Mouse (Mus musculus) heart, embryonic 12.5 days (tissue): ENCODE results near the gene Rad9a. TPM values are rescaled to one million over a fixed set of nuclear protein-coding genes. Genes with fewer than 3 reads are reported as not detected.

Experiments used
- ATAC-seq: fragments of 200-750 bp; cut with Nextera tagmentation; 2 replicates; pipeline ENCODE4 v1.8.0; 2017; ENCODE audit warnings: moderate TSS enrichment, moderate library complexity; ENCODE audit not compliant: insufficient number of reproducible peaks, low FRiP score
- H3K27ac ChIP-seq: fragments of 300-500 bp; sonication (generic); 2 replicates; pipeline ENCODE4 v1.5.1; 2016; ENCODE audit warnings: mild to moderate bottlenecking, moderate library complexity; ENCODE audit not compliant: poor library complexity, severe bottlenecking
- H3K27me3 ChIP-seq: fragments of 300-500 bp; sonication (generic); replicated peaks from 2 replicates; pipeline ENCODE4 v1.6.1; 2016; ENCODE audit warnings: mild to moderate bottlenecking, moderate library complexity
- H3K36me3 ChIP-seq: fragments of 300-500 bp; sonication (generic); 2 replicates; pipeline ENCODE4 v1.6.1; 2016; ENCODE audit warnings: mild to moderate bottlenecking, moderate library complexity
- H3K4me1 ChIP-seq: fragments of 300-500 bp; sonication (generic); replicated peaks from 2 replicates; pipeline ENCODE4 v1.6.1; 2016; ENCODE audit warnings: mild to moderate bottlenecking
- H3K4me2 ChIP-seq: fragments of 300-500 bp; sonication (generic); 2 replicates; pipeline ENCODE4 v1.6.1; 2016; ENCODE audit warnings: mild to moderate bottlenecking, moderate library complexity
- H3K4me3 ChIP-seq: fragments of 300-500 bp; sonication (generic); 2 replicates; pipeline ENCODE4 v1.5.1; 2016; ENCODE audit warnings: mild to moderate bottlenecking
- H3K9ac ChIP-seq: fragments of 300-500 bp; sonication (generic); 2 replicates; pipeline ENCODE4 v1.6.1; 2016; ENCODE audit warnings: mild to moderate bottlenecking, moderate library complexity
- H3K9me3 ChIP-seq: fragments of 300-500 bp; sonication (generic); replicated peaks from 2 replicates; pipeline ENCODE4 v1.6.1; 2016; ENCODE audit warnings: mild to moderate bottlenecking, moderate library complexity
- WGBS: fragments of 180-500 bp; shearing (Covaris S2); methylation state at CpG from one replicate; pipeline ENCODE4 v1.1.7; 2016; 5-methylcytosine and 5-hydroxymethylcytosine counted together
- polyA plus RNA-seq: library from polyadenylated mRNA; unstranded; fragments of >200 nt; fragmentation: Nextera tagmentation; extraction: Ambion mirVana; gene quantifications from 2 replicates; pipeline ENCODE4 v1.2.1, GENCODE M21; 2016

Gene Rad9a
- polyA plus RNA-seq, 1 experiment from 2014 or later, result 22.6 TPM

DNA sequence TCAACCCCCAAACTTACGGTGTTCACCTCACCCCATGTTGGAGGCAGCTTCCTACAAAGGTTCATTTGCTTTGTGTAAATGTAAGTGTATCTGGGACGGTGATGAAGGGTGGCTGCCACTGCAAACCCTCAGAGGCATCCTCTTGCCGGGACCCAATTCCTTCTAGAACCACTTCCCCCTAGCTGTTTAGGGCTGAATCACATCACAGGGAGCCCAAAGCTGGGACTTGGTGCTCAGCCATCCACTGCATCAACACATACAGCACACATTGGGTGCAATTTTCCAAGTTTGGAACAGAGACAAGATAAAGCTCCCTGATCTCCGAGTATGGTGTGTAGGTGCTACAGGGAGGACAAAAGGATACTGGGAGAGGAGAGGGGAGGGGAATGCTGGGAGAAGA lies 3.4 kb upstream of the Rad9a start:
- WGBS, result 46% methylated on average over 4 of the region's 4 CpGs
- no peak for ATAC-seq

DNA sequence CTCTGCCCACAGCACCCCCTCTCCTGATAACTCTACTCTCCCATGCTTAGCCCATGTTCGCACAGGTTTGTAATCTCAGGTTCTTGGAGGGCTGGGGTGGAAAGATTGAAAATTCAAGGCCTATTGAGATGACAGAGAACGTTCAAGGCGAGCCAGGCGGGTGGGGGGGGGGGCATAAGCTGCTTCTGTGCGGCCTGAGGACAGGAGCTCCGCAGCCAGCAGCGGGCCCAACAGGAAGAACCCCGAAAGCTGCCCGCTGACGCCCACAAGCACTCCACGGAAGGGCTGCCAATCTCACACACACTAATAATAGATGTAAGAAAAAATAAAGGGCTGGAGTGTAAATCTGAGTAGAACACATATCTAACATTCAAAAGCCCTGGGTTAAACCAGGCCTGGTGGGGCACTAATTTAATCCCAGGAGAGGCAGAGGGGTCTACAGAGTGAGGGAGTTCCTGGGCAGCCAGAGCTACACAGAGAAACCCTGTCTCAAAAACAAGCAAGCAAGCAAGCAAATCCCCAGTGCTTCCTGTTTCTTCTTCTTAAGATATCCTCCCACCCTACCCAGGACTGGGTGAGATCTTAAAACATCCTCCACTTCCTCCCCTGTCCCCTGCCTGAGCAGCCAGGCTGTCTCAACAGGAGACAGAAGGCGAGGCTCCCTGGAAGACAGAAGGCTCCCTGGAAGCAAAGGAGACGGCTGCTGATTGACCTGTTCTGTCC lies 2.3 kb upstream of the Rad9a start:
- Histone ChIP-seq H3K4me1 (peaks cover 28% of the 10 kb centered on the region), H3K9me3 (no peaks in the 10 kb centered on the region), H3K4me3 (no peak overlapping the region), H3K9ac (no peak overlapping the region), H3K36me3 (peaks cover 17% of the 10 kb centered on the region), H3K27ac (no peak overlapping the region; the same call in 1 of the 2 replicates), H3K4me2 (no peak overlapping the region), H3K27me3 (peaks cover 17% of the 10 kb centered on the region)
- WGBS, result 53% methylated on average over 13 of the region's 13 CpGs
- no peak for ATAC-seq

More for the DNA sequence above, 3.4 kb upstream of the Rad9a start:
- Histone ChIP-seq H3K4me2 (no peak overlapping the region), H3K36me3 (peaks cover 7% of the 10 kb centered on the region), H3K4me1 (peaks cover 26% of the 10 kb centered on the region), H3K27me3 (peaks cover 23% of the 10 kb centered on the region), H3K4me3 (no peak overlapping the region), H3K9me3 (no peaks in the 10 kb centered on the region), H3K27ac (no peak overlapping the region), H3K9ac (no peak overlapping the region)

DNA sequence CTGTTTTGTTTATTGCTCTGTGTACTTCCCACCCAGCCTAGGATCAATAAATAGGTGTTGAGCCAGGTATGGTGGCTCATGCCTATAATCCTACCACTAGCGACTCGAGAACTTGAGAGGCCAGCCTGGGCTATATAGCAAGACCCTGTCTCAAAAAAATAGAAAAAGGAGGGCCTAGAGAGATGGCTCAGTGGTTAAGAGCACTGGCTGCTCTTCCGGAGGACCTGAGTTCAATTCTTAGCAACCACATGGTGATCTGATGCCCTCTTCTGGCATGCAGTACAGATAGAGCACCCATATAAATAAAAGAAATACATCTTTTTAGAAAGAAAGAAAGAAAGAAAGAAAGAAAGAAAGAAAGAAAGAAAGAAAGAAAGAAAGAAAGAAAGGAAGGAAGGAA lies 1.7 kb upstream of the Rad9a start:
- ATAC-seq, result no peak
- H3K9me3 ChIP-seq, result no peaks in the 10 kb centered on the region
- H3K4me3 ChIP-seq, result no peak overlapping the region
- H3K9ac ChIP-seq, result no peak overlapping the region
- H3K27me3 ChIP-seq, result peaks cover 16% of the 10 kb centered on the region
- H3K27ac ChIP-seq, result no peak overlapping the region
- H3K4me2 ChIP-seq, result no peak overlapping the region
- WGBS, result 71% methylated on average over 3 of the region's 3 CpGs
- peaks cover 23% of the 10 kb centered on the region for H3K36me3 ChIP-seq
- peaks cover 28% of the 10 kb centered on the region for H3K4me1 ChIP-seq

DNA sequence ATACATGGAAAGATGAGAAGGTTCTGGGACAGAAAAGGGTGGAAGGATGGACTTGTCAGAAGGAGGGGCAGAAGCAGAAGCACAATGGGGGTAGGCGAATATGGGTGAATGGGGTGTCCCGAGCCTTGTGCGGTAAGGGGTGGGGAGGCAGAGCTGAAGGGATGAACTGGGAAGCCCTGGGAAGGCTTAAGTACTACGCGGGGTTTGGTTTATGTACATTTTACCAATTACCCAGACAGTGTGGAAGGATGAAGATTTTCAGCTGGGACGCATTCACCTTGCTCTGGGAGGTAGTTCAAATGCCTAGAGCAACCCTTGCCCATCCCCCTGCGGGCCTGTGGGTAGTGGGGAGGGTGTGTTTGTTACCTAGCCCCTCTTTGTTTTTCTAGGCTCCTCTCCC lies 687 bp upstream of the Rad9a start:
- WGBS, result 28% methylated on average over 7 of the region's 7 CpGs
- ATAC-seq, result no peak
- Histone ChIP-seq H3K4me1 (peaks cover 28% of the 10 kb centered on the region), H3K27me3 (peaks cover 16% of the 10 kb centered on the region), H3K4me2 (peak overlapping the region; percentile 81), H3K36me3 (peaks cover 32% of the 10 kb centered on the region), H3K4me3 (peak overlapping the region; percentile 83), H3K9me3 (no peaks in the 10 kb centered on the region), H3K9ac (peak overlapping the region; percentile 70), H3K27ac (no peak overlapping the region)

DNA sequence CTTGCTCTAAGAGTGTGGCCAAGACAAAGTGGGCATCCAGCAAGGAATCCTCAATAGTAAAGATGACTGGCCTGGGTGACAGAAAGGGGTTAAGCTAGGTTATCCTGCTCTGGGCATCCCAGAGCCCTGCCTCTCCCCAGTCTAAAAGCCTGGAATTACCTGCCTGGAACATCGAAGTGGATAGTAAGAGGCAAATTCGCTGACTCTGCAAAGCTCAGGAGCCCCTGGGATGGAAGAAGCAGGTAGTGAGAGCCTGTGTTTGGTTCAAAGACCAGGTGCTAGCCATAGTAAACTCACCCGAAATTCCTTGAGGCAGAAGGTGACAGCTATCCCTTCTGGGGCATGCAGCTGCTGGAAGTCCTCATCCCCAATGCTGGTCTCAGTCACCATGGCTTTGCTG lies 4.3 kb downstream of the Rad9a start:
- Histone ChIP-seq H3K27ac (no peak overlapping the region), H3K4me1 (peaks cover 49% of the 10 kb centered on the region), H3K9me3 (no peaks in the 10 kb centered on the region), H3K36me3 (peaks cover 73% of the 10 kb centered on the region), H3K27me3 (no peaks in the 10 kb centered on the region), H3K4me2 (no peak overlapping the region), H3K9ac (no peak overlapping the region), H3K4me3 (no peak overlapping the region)
- 62% methylated on average over 3 of the region's 3 CpGs for WGBS
- ATAC-seq, result no peak

DNA sequence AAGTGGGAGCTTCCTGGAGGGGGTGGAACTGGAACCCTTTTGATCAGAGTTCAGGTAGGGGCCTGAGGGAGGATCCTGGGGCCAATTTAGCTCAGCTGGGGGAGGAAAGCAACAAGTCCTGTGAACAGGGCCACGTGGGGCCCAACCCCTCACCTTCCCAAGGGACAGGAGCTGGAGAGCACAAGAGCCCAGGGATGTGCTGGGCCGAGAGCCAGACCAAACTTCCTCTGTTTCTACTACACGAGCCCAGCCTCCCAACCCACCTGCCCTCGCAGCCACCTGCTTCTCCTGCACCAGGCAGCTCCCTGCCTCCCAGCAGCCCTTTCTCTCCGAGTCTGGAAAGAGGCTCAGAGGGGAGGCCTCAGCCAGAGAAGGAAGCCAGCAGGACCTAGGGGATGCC lies 4.9 kb downstream of the Rad9a start:
- peaks cover 73% of the 10 kb centered on the region for H3K36me3 ChIP-seq
- WGBS, result 37% methylated on average over 5 of the region's 5 CpGs

DNA sequence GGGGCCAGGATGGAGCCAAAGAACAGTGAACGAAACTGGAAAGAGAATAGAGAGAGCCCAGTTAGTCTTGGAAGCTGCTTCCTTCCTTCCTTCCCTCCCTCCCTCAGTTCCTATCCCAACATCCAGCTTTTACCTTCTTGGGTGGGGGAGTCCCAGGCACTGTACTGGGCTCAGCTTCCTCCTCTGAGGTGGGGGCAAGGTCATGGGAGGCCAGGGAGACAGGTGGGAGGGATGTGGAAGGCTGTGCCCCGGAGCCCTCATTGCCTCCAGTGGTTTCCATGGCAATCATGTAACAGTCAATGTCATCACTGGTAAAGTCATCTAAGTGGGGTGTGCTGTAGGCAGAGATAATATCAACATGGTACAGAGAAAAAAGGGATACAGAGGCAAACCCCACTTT lies 5.4 kb downstream of the Rad9a start:
- Histone ChIP-seq H3K27me3 (no peaks in the 10 kb centered on the region), H3K9me3 (no peaks in the 10 kb centered on the region), H3K9ac (no peak overlapping the region), H3K4me1 (peaks cover 50% of the 10 kb centered on the region), H3K4me3 (no peak overlapping the region), H3K27ac (no peak overlapping the region), H3K4me2 (no peak overlapping the region), H3K36me3 (peaks cover 73% of the 10 kb centered on the region)
- ATAC-seq, result no peak
- 60% methylated on average over 2 of the region's 2 CpGs for WGBS

More for the DNA sequence above, 4.9 kb downstream of the Rad9a start:
- Histone ChIP-seq H3K27me3 (no peaks in the 10 kb centered on the region), H3K9me3 (no peaks in the 10 kb centered on the region), H3K9ac (peak overlapping the region; percentile 42; the same call in 1 of the 2 replicates), H3K4me2 (no peak overlapping the region), H3K4me1 (peaks cover 45% of the 10 kb centered on the region), H3K27ac (no peak overlapping the region), H3K4me3 (no peak overlapping the region)
- ATAC-seq, result no peak

DNA sequence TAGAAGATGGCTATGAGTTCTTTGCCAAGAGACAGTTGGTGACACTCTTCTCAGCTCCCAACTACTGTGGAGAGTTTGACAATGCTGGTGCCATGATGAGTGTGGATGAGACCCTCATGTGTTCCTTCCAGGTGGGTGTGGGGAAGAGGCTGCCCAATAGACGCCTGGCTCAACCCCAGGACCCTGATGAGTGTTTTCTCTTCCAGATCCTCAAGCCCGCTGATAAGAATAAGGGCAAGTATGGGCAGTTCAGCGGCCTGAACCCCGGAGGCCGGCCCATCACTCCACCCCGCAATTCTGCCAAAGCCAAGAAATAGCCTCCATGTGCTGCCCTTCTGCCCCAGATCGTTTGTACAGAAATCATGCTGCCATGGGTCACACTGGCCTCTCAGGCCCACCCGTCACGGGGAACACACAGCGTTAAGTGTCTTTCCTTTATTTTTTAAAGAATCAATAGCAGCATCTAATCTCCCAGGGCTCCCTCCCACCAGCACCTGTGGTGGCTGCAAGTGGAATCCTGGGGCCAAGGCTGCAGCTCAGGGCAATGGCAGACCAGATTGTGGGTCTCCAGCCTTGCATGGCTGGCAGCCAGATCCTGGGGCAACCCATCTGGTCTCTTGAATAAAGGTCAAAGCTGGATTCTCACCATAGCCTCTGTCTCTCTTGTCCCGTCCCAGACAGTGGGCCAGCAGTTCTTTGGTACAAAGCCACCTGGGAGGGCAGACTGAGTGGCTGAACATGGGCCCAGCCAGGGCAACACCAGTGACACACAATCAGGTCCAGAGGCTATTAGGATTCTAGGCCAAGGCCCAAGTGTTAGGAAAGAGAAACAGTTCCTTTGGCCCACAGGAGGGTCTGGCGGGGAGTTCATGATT lies 6.4 kb downstream of the Rad9a start:
- Histone ChIP-seq H3K36me3 (peaks cover 67% of the 10 kb centered on the region), H3K4me1 (peaks cover 45% of the 10 kb centered on the region)
- 71% methylated on average over 12 of the region's 12 CpGs for WGBS

DNA sequence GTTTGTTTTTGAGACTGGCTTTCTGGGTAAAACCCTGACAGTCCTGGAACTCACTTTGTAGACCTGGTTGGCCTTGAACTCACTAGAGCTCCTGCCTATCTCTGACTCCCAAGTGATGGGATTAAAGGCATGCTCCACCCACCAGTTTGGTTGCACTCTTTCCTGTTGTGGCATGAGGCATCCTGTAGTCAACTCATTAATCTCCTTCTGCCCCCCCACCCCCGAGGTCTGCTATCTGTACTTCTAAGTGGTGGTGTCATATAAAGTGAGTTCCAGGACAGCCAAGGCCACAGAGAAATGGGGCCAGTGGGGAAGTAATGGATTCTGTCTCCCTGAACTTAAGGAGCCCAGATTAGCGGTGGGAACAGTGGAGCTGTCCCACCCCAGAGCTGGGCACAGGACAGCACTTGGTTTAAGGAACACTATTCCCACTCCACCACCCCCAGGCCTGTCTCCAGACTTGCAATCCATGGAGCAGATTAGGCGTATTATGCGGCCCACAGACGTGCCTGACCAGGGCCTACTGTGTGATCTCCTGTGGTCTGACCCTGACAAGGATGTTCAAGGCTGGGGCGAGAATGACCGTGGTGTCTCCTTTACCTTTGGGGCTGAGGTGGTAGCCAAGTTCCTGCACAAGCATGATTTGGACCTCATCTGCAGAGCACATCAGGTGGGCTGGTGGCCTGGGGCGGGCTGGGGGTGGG lies 7.3 kb downstream of the Rad9a start:
- 0 out of 2 replicates have a peak overlapping the region, but pooled peaks have one; percentile 86 for H3K4me2 ChIP-seq
- no peaks in the 10 kb centered on the region for H3K27me3 ChIP-seq
- peaks cover 42% of the 10 kb centered on the region for H3K4me1 ChIP-seq
- WGBS, result 73% methylated on average over 8 of the region's 8 CpGs
- ATAC-seq, result no peak
- H3K36me3 ChIP-seq, result peaks cover 60% of the 10 kb centered on the region
- peak overlapping the region; percentile 92; the same call in 1 of the 2 replicates for H3K9ac ChIP-seq
- H3K27ac ChIP-seq, result no peak overlapping the region
- no peak overlapping the region for H3K4me3 ChIP-seq
- H3K9me3 ChIP-seq, result no peaks in the 10 kb centered on the region

More for the DNA sequence above, 6.4 kb downstream of the Rad9a start:
- Histone ChIP-seq H3K4me3 (no peak overlapping the region), H3K9ac (0 out of 2 replicates have a peak overlapping the region, but pooled peaks have one; percentile 14), H3K27me3 (no peaks in the 10 kb centered on the region), H3K4me2 (no peak overlapping the region), H3K27ac (no peak overlapping the region), H3K9me3 (no peaks in the 10 kb centered on the region)
- no peak for ATAC-seq

DNA sequence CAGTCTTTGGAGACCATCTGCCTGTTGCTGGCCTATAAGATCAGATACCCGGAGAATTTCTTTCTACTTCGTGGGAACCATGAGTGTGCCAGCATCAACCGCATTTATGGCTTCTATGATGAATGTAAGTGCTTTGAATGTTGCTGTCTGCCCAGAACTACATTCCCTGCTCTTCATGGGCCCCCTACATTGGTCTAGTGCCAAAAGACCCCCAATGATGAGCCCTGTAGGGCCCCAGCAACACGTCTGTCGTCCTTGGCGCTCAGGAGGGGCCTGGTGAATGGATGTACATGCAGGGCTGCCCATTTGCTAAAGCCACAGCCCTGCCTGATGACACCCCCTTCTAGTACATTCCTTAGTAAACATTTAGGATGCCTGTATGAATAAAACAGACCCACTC lies 8.3 kb downstream of the Rad9a start:
- 54% methylated on average over 6 of the region's 6 CpGs for WGBS
- peak overlapping the region; percentile 86 for H3K4me2 ChIP-seq
- no peaks in the 10 kb centered on the region for H3K27me3 ChIP-seq
- H3K4me1 ChIP-seq, result peaks cover 43% of the 10 kb centered on the region
- peak overlapping the region; percentile 92 for H3K9ac ChIP-seq
- peak overlapping the region; percentile 74 for H3K4me3 ChIP-seq
- ATAC-seq, result no peak
- H3K9me3 ChIP-seq, result no peaks in the 10 kb centered on the region
- peak overlapping the region; percentile 88; the same call in 1 of the 2 replicates for H3K27ac ChIP-seq
- peaks cover 50% of the 10 kb centered on the region for H3K36me3 ChIP-seq
